Mouse (Mus musculus) inflammation-experienced regulatory T-cells, adult 6 months (primary cell): ENCODE measurements at regions not wholly inside any gene's neighbourhood (a gene's known extent, or its start where the extent isn't known, plus 50 kb on each side); places are given as distances from the start of the nearest gene placed in this dataset.

ENCODE experiments used
- ATAC-seq: one replicate; pipeline ENCODE4 v1.8.0; 2017

- ATAC-seq = no peak
These were observed 55.9 kb downstream of the Tmem121 start for GRCm38 (mm10) chr12:113241373-113242193.

DNA sequence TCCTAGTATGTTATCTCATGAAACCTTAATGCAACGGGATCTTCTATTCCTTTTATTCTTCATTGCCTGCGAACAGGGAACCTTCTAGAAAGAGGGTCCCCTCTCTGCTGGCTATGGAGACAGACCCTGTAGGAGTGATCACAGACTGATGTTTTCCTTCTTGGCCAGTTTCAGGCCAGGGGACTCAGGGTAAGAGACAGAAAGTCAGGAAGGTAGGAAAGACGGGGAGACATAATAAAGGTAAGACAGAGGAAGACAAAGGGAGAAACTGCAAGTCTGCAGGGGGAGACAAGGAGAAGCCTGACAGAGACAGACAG lies 56.4 kb downstream of the Tmem121 start:
- no peak for ATAC-seq

- no peak for ATAC-seq
These were observed 59.0 kb downstream of the Tmem121 start for GRCm38 (mm10) chr12:113244685-113245084.

DNA sequence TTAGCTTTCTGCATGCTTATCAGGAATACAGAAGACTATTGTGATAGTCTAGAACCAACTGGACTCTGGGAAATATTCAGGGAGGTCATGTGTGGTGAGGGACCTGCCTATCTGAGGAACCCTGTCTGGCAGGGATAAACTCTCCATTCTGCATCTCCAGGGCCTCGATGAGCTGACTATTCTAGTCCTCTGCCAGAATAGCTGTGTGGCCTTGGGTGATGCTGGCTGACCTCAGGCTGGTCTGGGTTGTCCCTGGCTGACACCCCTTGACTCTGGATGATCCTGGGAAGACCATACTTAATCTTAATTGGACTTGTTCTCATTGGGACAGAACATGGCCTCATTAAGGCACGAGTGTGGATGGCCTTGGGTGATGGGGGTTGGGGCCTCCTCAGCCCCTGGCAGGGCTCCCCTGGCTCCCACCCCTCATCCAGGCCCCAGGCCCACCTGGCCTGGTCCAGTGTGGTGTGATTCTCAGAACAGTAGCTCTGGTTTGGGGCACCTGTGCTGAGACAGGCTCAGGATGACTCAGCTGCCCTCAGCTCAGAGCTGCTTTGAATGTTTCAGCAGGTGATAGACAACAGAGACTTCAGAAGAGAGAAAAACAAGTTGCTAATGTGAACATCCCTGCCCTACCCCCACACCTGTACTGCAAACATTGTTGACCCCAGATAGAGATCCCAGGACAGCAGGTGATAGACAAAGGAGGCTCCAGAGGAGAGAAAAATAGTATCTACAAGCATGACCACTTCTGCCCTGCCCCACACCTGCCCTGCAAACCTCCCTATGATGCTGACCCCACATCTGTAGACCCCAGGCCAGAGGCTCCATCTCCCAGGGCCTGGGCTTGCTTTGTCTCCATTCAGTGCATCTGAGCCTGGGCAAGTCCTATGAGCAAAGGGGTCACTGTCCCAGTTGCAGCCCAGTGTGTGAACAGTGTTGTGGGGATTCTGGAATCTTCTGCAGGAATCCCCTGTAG lies 68.0 kb downstream of the Tmem121 start:
- ATAC-seq = peak; percentile 60

DNA sequence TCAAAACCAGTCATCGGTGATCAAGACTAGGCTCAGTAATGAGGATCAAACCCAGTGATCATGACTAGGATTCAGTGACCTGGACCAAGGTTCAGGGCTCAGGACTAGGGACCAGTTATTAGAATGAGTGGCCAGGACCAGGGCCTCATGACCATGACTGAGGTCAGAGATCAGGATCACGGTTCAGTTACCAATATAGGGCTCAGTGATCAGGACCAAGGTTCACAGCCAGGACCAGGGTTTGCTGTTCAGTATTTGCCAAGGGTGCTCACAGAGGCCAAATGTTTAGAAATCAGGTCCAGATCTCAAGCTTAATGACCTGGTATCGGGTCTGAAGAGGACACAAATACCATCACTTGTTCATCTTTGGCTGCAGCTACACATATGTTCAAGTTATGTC lies 69.6 kb downstream of the Tmem121 start:
- no peak for ATAC-seq

- no peak for ATAC-seq
These were observed 70.9 kb downstream of the Tmem121 start for GRCm38 (mm10) chr12:113256628-113257027.

DNA sequence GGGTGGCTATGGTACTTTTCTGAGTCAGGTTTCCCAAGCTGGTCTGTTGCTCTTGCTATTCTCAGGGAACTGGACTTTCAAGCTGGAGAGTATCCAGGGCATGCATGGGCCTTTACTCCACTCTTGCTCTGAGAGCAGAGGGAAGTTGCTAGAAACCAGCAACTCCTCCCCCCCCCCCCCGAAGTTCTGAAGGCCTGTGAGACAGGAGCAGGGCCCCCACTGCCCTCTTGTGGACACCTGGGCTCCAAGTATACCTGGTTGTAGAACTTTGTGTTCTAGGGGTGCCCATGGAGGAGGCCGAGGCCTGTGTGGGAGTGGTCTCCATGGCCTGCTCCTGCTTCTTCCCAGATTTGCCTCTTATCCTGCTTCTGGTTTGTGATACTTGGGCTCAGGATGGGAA lies 71.5 kb downstream of the Tmem121 start:
- ATAC-seq = no peak

DNA sequence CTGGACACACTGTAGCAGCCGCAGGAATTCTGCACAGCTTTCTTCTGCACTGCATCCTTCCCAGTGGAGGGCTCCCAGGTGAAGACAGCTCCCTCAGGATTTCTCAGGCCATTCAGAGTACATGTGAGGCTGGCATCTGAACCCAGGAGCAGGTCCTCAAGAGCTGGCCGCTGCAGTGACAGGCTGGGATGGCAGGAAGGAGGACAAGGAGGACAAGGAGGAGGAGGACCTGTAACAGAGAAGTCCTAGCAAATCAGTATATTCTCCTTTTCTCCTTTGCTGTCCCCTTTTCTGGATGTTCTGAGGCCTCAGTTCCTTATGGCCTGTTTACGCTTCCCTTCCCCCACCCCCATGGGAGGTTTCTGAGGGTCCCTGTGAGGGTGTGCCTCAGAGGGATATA lies 73.7 kb downstream of the Tmem121 start:
- ATAC-seq = no peak

DNA sequence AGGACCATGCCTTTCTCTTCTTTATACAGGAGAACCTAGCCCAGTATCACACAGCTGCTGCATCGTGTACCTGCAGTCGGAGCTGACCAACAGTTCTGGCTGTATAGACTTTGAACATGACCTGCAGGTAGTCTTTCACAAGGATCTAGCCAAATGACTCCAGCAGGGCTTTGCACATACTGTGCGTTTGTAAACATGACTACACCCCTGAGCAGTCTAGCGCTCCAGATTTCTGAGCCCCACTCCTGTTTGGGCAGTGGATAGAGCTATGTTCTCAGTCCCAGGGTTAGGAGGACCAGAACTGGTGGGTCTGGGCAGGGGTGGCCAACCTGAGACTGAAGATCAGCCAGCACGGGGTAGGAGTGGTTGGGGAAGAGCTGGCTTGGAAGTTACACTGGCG lies 74.6 kb downstream of the Tmem121 start:
- no peak for ATAC-seq

DNA sequence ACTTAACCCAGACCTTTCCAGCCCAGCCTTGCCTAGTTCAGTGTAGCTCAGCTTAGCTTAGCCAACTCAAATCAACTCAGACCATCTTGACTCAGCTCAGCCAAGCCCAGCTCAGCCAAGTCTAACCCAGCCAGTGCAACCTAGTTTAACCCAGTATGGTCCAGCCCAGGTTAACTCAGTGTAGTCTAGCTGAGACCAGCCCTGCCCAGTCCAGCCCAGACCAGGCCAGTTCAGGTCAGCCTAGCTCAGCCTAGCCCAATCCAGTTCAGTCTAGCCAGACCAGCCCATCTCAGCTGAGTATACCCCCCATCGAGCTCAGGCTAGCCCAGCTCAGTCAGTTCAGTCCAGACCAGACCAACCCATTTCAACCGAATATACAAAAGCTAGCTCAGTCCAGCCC lies 90.2 kb downstream of the Tmem121 start:
- no peak for ATAC-seq

- ATAC-seq = no peak
These were observed 90.7 kb downstream of the Tmem121 start for GRCm38 (mm10) chr12:113276355-113276942.

- no peak for ATAC-seq
These were observed 92.0 kb downstream of the Tmem121 start for GRCm38 (mm10) chr12:113277741-113278140.

DNA sequence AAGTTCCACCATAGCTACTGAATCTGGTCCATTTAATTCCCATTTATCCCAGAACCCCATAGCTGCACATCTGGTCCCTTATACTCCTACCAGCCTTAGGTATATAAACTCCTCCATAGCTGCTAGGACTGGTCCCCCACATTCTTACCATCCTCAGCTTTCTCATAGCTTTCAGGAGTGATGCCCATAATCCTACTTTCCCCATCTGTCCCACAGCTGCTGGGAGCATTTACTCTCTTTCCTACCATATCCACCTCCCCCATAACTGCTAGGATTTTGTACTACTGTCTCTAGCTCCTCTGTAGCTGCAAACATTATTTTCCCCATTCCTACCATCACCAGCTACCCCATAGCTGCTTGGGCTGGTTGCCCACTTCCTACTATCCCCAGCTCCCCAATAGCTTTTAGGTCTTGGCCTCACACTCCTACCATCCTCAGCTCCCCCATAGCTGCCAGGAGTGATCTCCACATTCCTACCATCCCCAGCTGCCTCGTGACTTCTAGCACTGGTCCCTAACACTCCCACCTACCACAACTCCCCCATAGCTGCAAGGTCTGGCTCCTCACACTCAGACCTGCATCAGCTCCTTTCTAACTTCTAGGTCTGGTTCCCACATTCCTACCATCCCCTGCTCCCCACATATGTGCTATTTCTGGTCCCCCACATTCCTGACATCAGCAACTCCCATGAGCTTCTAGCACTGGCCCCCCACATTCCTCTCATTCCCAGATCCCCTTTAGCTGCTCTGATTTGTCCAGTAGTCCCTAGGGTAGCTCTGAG lies 106.5 kb downstream of the Tmem121 start:
- no peak for ATAC-seq

- ATAC-seq = no peak
These were observed 110.2 kb downstream of the Tmem121 start for GRCm38 (mm10) chr12:113295924-113296323.

- no peak for ATAC-seq
These were observed 120.2 kb downstream of the Tmem121 start for GRCm38 (mm10) chr12:113305973-113306372.

- ATAC-seq = no peak
These were observed 127.6 kb downstream of the Tmem121 start for GRCm38 (mm10) chr12:113313319-113313718.

GRCm38 (mm10) chr12:113314624-113315023 lies 128.9 kb downstream of the Tmem121 start:
- ATAC-seq = no peak

DNA sequence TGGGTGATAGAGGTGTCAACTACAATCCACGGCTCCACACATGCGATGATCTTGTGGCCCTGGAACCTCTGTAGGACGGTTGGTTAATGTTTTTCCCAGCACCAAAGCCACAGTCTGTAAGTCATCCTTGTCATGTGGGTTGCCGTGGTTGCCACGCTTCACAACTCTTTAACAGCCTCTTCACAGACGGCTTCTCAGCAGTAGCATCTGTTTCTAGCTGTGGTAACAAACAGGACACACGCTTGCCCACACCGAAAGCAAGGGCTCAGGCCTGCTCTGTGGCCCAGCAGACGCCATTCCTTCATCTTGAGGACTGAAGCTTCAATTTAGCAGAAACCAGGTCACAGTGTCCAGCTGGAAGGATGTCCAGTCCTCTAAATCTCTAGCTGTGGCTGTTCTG lies 135.4 kb downstream of the Tmem121 start:
- no peak for ATAC-seq

DNA sequence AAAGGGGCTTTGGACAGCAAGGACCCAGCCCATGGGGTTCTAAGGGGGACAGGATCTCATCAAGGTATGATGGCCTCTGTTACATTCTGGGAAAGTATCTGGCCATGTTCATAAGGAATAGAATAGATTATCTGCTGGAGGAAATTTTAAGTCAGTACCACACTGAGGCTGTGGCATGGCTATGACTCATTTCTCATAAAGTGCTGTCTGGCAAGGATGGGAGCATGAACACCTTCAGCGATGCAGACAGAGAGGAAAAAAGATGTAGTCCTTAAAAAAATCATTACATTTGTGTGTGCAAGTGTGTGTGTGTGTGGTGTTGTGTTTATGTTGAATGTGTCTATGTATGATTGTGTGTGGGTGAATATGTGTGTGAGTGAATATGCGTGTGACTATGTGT lies 136.4 kb downstream of the Tmem121 start:
- ATAC-seq = no peak

GRCm38 (mm10) chr12:113327851-113328250 lies 142.1 kb downstream of the Tmem121 start:
- ATAC-seq = no peak

GRCm38 (mm10) chr12:113330266-113330665 lies 144.5 kb downstream of the Tmem121 start:
- ATAC-seq = no peak

- no peak for ATAC-seq
These were observed 146.5 kb downstream of the Tmem121 start for GRCm38 (mm10) chr12:113332226-113332625.

GRCm38 (mm10) chr12:113333399-113333798 lies 147.7 kb downstream of the Tmem121 start:
- ATAC-seq = no peak
